Mouse (Mus musculus) lung, postnatal 36 days (tissue): Measurements from ENCODE around the gene Anp32a.

Experiments
- DNase-seq: peaks from one replicate; pipeline ENCODE4 v3.0.0; 2022; ENCODE audit warnings: mixed read lengths

Anp32a gene

GRCm38 (mm10) chr9:62370186-62370585 is 29.1 kb downstream of the Anp32a start:
- no peak for DNase-seq

DNA sequence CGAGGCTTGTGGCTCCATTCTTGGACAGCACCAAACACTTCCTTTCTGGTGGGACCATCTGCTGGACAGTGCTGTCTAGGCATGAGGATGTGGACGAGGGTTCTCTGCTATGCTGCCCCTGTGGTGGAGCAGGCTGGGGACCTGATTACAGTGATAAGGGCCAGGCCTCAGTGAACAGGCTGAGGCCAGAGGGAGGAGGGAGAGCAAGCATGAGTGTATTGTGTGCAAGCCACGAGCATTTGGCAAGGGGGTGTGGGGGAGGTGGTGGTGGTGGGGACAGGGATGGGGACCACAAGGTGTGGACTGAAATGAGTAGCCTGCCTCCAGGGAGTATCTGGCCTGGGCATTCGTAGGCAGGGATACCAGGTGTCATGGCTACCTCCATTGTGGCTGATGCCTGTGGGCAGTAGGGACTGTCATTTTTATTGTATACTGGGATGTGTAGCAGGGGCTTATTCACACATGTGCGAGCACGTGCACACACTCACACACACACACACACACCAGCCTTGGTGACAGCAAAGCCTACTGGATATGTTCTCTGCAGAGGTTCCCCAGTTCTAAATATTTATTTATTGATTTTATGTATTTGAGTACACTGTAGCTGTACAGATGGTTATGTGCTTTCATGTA is 29.7 kb downstream of the Anp32a start:
- no peak for DNase-seq

- DNase-seq, result peak; percentile 72
Measured at GRCm38 (mm10) chr9:62371745-62372555, 30.9 kb downstream of the Anp32a start.

DNA sequence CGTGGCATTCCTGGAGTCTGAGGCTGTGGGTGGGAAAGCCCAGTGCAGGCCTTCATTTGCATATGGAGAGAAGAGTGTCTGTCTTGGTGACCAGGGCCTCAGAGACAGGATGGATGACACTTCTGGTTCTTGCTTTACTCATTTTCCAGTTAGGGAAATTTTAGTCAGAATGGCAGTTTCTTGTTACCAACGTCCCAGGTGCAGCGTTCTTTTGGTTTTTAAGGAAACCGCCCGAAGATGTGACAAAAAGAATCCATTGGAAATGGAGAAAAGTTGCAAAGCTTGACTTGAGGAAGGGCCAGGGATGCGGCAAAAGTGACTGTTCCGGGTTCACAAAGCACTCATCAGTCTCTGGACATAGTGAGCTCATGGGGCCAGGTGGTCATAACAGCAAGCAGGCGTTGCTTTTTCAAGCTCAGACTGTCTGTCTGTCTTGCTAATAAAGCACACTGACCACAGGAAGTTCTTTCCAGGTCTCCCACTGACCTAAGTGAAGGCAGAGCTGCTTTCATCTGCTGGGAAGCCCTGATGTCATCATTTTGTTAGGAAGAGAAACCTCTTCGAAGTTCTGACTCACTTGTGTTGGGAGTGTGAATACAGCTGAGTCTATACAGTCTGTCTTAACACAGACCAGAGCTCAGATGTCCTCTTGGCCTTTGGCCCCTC is 31.6 kb downstream of the Anp32a start:
- no peak for DNase-seq

DNA sequence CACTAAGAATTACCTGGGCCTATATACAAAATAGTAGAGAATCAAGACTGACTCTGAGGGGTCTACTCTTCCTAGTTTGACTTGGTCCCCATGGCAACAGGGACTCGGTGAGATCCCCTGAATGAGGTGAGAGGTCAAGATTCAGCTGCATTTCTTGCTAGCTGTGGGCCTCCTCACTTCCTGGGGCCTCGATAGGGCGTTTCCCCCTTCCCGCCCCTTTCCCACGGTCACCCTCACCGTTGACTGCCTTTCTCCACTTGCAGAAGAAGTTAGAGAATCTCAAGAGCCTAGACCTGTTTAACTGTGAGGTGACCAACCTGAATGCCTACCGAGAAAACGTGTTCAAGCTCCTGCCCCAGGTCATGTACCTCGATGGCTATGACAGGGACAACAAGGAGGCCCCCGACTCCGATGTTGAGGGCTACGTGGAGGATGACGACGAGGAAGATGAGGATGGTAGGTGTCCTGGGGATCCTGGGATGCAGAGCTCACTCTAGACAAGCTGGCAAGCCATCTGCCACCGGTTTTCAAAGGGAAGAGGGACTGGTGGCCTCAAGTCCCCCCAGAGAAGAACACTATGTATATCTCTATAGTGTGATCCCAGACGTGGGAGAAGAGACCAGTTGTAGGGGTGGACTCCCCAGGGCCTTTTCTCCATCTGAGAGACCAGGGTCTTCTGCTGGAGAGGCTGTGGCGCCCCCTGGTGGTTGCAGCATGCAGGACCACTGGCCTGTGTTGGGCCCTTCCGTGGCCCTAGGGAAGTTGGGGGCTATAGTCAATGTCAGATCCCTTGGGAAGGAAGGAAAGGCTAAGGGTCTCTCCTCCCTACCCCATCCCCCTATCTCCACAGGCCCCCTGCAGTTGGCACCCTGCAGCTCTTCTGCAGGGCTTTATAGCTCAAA is 32.4 kb downstream of the Anp32a start:
- DNase-seq, result peak; percentile 88

DNA sequence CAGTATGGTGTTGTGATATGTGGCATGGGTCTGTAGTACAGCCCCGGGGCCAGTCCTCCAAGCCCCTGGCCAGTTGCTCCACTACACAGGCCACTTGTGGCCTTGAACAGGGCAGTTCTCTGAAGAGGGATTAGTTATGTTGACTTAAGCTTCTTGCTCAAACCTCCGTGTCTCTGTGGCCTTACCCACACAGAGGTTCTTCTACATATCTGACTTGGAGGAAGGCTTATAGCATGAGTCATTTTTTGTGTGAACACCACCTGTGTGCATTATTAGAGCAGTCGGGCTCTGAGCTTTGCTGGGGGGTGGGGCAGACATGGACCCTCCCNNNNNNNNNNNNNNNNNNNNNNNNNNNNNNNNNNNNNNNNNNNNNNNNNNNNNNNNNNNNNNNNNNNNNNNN is 33.2 kb downstream of the Anp32a start:
- DNase-seq, result peak; percentile 63

DNA sequence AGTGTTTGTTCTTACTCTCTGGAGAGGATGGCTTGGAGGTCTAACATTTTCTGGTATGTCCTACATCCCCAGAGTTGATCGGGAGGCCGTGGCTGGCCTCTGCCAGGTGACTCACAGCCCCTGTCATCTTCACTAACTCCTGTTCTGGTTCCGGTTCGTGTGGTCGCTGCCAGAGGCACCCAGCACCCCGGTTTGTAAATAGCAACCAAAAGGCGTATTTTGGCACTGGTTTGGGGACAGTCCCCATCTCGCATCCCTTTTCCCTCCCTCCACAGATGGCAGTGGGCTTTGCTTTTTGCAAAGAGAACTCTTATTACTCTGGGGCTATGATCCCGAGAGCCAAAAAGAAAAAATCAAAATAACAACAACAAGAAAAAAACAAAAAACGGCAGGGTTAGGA is 36.8 kb downstream of the Anp32a start:
- no peak for DNase-seq

DNA sequence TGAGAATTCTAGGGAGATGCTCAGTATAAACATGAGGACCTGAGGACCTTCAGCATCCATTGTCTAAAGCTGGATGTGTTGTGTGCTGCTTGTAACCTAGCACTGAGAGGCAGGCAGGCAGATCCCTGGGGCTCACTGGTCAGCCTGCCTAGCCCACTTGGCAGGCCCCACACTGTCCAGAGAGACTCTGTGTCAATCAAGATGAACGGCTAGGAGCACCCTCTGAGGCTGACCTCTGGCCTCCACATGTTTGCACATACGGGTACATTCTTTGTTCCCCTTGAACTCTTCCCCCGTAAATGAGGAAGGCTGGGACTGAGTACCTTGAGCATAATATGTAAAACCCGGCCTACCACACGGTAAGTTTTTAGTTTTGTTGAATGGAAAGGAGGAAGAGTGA is 39.3 kb downstream of the Anp32a start:
- DNase-seq, result no peak

GRCm38 (mm10) chr9:62381402-62381913 is 40.4 kb downstream of the Anp32a start:
- DNase-seq, result peak; percentile 68

DNA sequence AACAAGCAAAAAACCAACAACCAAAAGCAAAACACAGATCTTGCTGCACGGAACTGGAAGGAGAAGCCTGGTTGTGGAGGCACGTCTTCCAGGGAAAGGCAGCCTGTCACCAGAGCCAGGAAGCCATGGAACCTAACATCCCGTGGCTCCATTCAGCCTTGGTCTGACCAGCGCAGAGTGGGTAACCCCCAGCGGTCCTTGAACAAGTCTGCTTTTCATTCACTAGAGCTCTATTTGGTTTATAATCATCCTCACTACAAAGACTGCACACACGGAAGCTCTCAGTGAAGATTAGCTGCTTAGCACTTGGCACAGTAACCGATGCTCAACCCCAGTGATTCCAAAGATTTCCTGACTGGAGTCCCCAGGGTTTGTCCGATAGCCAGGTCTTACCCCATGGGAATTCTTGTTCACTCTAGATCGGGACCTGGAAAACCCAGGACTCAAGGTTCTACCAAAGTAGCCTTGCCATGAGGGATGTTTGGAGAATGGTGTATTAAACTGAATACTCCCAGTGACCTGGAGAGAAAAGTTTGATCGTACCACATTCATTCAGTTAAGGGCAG is 41.5 kb downstream of the Anp32a start:
- DNase-seq, result no peak

- DNase-seq, result no peak
Measured at GRCm38 (mm10) chr9:62385062-62385461, 44.0 kb downstream of the Anp32a start.

DNA sequence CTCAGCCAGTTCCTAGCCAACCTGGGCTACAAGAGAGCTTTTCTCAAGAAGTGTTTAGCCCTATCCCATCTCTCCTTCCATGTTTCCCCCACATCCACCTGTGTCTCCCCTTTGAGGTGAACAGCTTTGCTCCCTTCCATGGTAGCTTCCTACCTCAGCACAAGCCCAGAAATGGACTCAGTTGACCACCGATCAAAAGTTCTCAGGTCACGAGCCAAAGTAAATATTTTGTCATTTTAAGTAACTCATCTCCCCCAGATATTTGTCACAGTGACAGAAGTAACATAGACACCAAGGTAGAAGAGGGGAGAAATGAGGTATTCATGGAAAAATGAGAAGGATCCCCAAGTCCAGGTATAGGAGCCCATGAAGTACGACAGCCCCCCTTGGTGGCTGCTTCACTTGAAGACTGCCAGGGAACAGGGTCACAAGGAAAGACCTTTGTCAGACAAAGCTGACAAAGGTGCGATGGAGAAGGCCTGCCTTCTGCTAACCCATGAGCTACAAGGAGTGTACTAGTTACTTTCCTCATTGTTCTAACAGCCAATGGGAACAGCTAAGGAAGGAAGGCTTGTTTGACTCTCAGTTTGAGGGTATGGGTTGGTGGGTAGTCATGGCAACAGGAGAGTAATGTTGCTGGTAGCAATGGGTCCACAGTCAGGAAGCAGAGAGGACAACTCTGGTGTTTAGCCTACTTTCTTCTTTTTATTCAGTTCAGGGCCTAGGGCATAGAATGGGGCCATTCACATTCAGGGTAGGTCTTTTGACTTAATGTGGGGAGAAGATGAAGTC is 44.8 kb downstream of the Anp32a start:
- no peak for DNase-seq

DNA sequence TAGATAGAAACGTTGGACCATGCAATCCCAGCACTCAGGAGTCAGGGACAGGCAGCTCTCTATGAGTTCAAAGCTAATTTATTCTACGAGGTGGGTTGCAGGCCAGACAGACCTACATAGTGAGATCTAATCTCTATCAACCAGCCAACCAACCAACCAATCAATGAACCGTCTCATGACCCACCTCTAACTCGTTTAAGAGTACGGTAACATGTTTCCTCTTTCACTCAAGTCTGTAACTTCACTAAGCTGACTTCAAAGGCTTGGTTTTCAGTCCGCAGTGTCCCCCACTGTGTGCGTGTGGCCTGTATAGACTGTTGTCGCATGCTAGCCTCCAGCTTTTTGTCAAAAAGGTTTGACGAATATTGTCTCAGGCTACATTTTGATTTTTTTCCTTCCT is 48.6 kb downstream of the Anp32a start:
- no peak for DNase-seq

- DNase-seq, result no peak
Measured at GRCm38 (mm10) chr9:62393531-62393930, 52.4 kb downstream of the Anp32a start.

- no peak for DNase-seq
Measured at GRCm38 (mm10) chr9:62394163-62394562, 53.1 kb downstream of the Anp32a start.

GRCm38 (mm10) chr9:62400531-62401170 is 59.6 kb downstream of the Anp32a start:
- no peak for DNase-seq

DNA sequence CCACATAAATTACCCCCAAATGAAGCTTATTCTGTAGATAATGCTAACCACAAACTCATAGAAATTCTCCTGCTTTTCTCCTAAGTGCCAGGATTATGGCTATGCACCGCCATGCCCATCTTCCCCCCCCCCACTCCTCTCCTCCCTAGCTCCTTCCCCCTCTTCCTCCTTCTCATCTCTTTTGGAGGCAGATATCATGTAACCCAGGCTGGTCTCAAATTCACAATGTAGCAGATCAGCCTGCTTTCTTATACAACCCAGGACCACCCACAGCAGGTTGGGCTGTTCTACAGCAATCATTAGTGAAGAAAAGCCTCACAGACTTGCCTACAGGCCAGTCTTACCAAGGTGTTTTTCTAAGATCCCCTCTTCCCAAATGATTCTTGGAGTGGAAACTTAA is 60.5 kb downstream of the Anp32a start:
- DNase-seq, result no peak

DNA sequence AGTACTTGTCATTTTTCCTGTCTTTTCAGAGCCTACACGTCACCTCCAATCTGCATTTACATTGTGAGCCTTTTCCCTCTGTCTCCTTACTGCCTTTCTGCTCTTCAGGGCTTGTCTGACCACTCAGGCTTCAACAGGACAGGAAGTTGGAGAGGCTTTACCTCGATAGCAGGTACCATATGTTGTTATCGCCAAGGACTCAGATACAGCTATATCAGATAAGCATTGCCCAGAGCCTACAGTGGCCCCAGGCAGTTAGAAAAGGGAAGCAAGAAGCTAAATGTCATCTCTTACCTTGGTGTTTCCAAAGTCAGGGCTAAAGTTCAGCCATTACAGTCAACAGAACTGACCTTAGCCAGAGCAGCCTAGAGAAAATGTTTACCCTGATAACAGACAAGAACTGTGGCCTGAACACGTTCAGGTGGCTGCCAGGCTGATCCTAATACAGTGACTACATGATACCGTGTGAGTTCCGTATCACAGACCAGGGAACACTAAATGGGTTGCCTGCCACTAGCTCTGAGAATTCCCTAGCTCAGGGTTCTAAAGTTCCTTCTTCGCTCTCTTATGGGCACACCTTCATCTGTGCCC is 65.4 kb downstream of the Anp32a start:
- no peak for DNase-seq

DNA sequence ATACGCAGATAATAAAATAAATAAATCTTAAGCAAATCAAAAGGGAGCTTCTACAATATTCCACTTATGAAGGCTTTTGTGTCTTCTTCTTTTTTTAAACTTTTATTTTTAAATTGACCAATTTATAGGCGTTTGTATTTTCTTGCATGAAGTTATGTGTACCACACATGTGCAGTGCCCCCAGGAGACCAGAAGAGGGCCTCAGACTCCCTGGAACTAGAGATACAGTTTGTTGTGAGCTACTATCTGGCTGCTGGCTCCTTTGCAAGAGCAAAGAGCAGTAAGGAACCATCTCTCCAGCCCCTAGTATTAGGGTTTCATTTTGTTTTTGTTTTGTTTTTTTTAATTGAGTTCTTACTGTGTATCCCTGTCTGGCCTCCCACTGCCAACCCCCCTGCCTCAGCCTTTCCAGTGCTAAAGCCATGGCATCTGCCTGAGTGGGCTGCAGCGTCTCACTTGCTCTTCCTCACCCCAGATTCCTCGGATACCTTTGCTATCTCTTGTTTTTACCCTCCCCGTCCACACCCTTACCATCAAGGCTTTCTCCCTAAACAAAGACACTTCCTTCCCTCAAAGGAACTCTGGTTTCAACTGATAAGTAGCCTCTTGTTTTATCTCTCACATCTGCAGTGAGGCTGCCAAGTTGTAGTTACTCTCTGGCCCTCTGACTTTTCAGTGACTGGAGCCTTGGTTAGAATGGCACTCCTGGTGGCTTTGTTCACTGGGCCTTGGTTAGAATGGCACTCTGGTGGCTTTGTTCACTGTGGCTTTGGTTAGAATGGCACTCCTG is 66.5 kb downstream of the Anp32a start:
- peak; percentile 84 for DNase-seq

DNA sequence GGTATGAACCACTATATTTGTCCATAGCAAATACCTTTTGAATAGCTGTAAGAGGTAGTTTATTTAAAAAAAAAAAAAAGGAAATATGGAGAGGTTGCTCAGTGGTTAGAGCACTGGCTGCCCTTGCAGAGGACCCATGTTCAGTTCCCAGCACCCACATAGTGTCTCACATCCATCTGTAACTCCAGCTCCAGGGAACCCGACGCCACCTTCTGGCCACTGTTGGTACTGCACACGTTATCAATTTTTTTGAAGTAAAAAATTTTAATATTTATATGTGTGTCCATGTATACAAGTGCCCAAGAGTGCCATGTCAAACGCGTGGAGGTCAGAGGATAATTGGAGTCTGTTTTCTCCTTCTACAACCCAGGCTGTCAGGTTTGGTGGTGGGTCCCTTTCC is 77.6 kb downstream of the Anp32a start:
- no peak for DNase-seq
